Mouse (Mus musculus) heart, embryonic 16.5 days (tissue): ENCODE data around the gene Katnb1. TPM values are rescaled to one million over a fixed set of nuclear protein-coding genes. Genes with fewer than 3 reads are reported as not detected.
A peak's percentile ranks its signal among the peaks of the same experiment; 100 is the strongest.

Source experiments
- ATAC-seq: fragments of 200-750 bp; cut with Nextera tagmentation; replicated peaks from 2 replicates; pipeline ENCODE4 v1.8.0; 2017; ENCODE audit warnings: moderate number of reproducible peaks; ENCODE audit not compliant: insufficient read depth, low FRiP score; ENCODE audit errors: extremely low read depth
- H3K27ac ChIP-seq: fragments of 300-500 bp; sonication (generic); 2 replicates; pipeline ENCODE4 v1.5.1; 2014; ENCODE audit warnings: mild to moderate bottlenecking, low read length, control low read depth, moderate library complexity
- H3K27me3 ChIP-seq: fragments of 300-500 bp; sonication (generic); 2 replicates; pipeline ENCODE4 v1.6.1; 2014; ENCODE audit warnings: low read length, mixed read lengths; ENCODE audit not compliant: control insufficient read depth, insufficient read depth
- H3K36me3 ChIP-seq: fragments of 300-500 bp; sonication (generic); 2 replicates; pipeline ENCODE4 v1.6.1; 2014; ENCODE audit not compliant: control insufficient read depth, insufficient read depth
- H3K4me1 ChIP-seq: fragments of 300-500 bp; sonication (generic); 2 replicates; pipeline ENCODE4 v1.6.1; 2014; ENCODE audit warnings: low read length, mixed read lengths; ENCODE audit not compliant: control insufficient read depth, insufficient read depth
- H3K4me2 ChIP-seq: fragments of 300-500 bp; sonication (generic); 2 replicates; pipeline ENCODE4 v1.6.1; 2014; ENCODE audit warnings: low read depth, mild to moderate bottlenecking, control low read depth, low read length
- H3K4me3 ChIP-seq: fragments of 300-500 bp; sonication (generic); 2 replicates; pipeline ENCODE4 v1.5.1; 2014; ENCODE audit warnings: mild to moderate bottlenecking, control low read depth, low read length
- H3K9ac ChIP-seq: fragments of 300-500 bp; sonication (generic); 2 replicates; pipeline ENCODE4 v1.6.1; 2014; ENCODE audit warnings: low read length, control low read depth
- H3K9me3 ChIP-seq: fragments of 300-500 bp; sonication (generic); replicated peaks from 2 replicates; pipeline ENCODE4 v1.6.1; 2016; ENCODE audit warnings: low read length; ENCODE audit not compliant: control insufficient read depth
- WGBS: fragments of 180-500 bp; shearing (Covaris S2); extraction: QIAGEN DNeasy Blood & Tissue Kit; methylation state at CpG from one replicate; pipeline ENCODE4 v1.1.7; 2014; 5-methylcytosine and 5-hydroxymethylcytosine counted together
- polyA plus RNA-seq: library from polyadenylated mRNA; unstranded; fragments of >200 nt; fragmentation: Nextera tagmentation; extraction: Ambion mirVana; gene quantifications from 2 replicates; pipeline ENCODE4 v1.2.1, GENCODE M21; 2015

Katnb1 gene
- polyA plus RNA-seq, 1 experiment from 2014 or later, result 19.1 TPM

DNA sequence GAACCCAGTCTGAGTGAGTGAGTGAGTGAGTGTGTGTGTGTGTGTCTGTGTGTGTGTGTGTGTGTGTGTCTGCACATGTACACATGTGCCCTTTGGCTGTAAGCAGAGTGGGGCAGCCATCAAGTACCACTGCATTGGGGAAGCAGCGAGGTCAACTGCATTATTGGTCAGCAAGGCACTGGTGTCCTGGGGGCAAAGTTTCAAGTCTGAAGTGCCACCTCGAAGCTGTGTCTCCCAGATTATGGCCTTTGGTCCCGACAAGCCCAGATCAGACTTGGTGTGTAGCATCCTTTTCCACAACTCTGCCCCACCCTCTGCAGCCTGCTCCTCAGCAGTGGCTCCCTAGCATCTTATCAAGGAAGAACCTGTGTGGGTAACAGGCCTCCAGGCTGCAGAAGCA, 31.6 kb downstream of the Katnb1 start:
- Histone ChIP-seq H3K36me3 (peaks cover 6% of the 10 kb centered on the region; the same call in 1 of the 2 replicates), H3K9ac (no peak overlapping the region), H3K4me1 (no peaks in the 10 kb centered on the region), H3K4me2 (no peak overlapping the region), H3K27me3 (no peaks in the 10 kb centered on the region), H3K4me3 (no peak overlapping the region), H3K9me3 (no peaks in the 10 kb centered on the region), H3K27ac (no peak overlapping the region)
- 85% methylated on average over 3 of the region's 3 CpGs for WGBS
- no peak for ATAC-seq

GRCm38 (mm10) chr8:95113108-95113507, 32.1 kb downstream of the Katnb1 start:
- H3K9ac ChIP-seq, result no peak overlapping the region
- H3K36me3 ChIP-seq, result 0 out of 2 replicates have a peak, but pooled peaks cover 4% of the 10 kb centered on the region
- no peaks in the 10 kb centered on the region for H3K27me3 ChIP-seq
- H3K4me1 ChIP-seq, result no peaks in the 10 kb centered on the region
- no peak for ATAC-seq
- no peaks in the 10 kb centered on the region for H3K9me3 ChIP-seq
- H3K27ac ChIP-seq, result no peak overlapping the region
- H3K4me2 ChIP-seq, result no peak overlapping the region
- no peak overlapping the region for H3K4me3 ChIP-seq
- 79% methylated on average over 4 of the region's 4 CpGs for WGBS

DNA sequence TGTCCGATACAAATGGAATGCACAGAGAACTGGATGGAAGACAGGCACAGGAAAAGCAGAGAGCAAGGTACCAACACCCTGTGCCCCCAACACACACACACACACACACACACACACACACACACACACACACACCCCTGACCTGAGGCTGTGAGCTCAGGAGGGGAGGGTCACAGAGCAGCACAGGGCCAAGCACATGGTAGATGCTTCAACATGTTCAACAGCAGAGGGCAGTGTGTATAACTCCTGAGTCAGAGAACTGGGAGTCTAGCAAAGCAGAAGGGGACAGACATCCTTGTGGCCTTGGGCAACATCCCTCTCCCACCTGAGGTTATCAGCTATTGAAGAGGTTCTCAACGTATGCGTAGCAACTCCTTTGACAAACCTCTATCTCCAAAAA, 32.8 kb downstream of the Katnb1 start:
- Histone ChIP-seq H3K4me1 (no peaks in the 10 kb centered on the region), H3K4me3 (no peak overlapping the region), H3K4me2 (no peak overlapping the region), H3K9me3 (no peaks in the 10 kb centered on the region), H3K27ac (no peak overlapping the region), H3K36me3 (no peaks in the 10 kb centered on the region), H3K9ac (no peak overlapping the region), H3K27me3 (no peaks in the 10 kb centered on the region)
- peak; percentile 67; the same call in 1 of the 2 replicates for ATAC-seq
- WGBS, result 66% methylated on average over 3 of the region's 3 CpGs

DNA sequence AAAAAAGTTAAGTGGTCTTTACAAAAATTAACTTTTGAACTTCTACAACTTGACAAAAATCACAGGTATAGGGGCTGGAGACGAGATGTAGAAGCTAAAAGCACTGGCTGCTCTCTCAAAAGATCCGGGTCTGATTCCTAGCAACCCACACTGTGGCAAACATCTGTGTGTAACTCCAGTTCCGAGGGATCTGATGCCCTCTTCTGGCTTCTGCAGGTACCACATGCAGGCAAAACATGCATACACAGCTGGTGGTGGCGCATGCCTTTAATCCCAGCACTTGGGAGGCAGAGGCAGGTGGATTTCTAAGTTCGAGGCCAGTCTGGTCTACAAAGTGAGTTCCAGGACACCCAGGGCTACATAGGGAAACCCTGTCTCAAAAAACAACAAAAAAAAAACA, 42.5 kb downstream of the Katnb1 start:
- Histone ChIP-seq H3K36me3 (0 out of 2 replicates have a peak, but pooled peaks cover 12% of the 10 kb centered on the region), H3K4me1 (no peaks in the 10 kb centered on the region), H3K4me2 (no peak overlapping the region), H3K4me3 (no peak overlapping the region), H3K27ac (no peak overlapping the region), H3K27me3 (no peaks in the 10 kb centered on the region), H3K9ac (no peak overlapping the region), H3K9me3 (no peaks in the 10 kb centered on the region)
- no peak for ATAC-seq
- 88% methylated on average over 5 of the region's 5 CpGs for WGBS

- Histone ChIP-seq H3K9me3 (no peaks in the 10 kb centered on the region), H3K4me2 (no peak overlapping the region), H3K4me3 (no peak overlapping the region), H3K27ac (no peak overlapping the region), H3K9ac (no peak overlapping the region), H3K36me3 (0 out of 2 replicates have a peak, but pooled peaks cover 12% of the 10 kb centered on the region), H3K4me1 (no peaks in the 10 kb centered on the region), H3K27me3 (no peaks in the 10 kb centered on the region)
- ATAC-seq, result no peak
- 88% methylated on average over 11 of the region's 11 CpGs for WGBS
Measured at GRCm38 (mm10) chr8:95126497-95126896, 45.5 kb downstream of the Katnb1 start.

DNA sequence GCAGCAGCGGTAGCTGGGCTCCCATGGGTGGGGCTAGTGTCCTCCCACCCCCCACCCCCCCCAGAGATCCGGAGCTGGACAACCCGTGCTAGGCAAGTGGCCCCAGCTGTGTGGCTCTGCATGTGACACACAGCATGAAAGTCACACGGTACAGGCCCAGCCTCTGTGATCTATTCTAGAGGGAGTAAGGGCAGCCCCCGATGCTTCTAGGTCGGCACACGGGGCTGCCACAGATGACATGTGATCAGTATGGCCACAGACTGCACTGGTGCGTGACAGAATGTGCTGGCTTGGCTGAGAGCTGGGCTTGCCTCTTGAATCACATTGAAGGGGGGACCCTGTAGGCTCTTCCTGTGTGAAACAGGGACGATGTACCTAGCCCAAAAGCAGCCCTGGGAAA, 46.7 kb downstream of the Katnb1 start:
- no peak overlapping the region for H3K4me2 ChIP-seq
- no peak for ATAC-seq
- peaks cover 13% of the 10 kb centered on the region; the same call in 1 of the 2 replicates for H3K36me3 ChIP-seq
- H3K4me3 ChIP-seq, result no peak overlapping the region
- no peak overlapping the region for H3K27ac ChIP-seq
- H3K9me3 ChIP-seq, result no peaks in the 10 kb centered on the region
- WGBS, result 70% methylated on average over 9 of the region's 9 CpGs
- no peaks in the 10 kb centered on the region for H3K27me3 ChIP-seq
- no peaks in the 10 kb centered on the region for H3K4me1 ChIP-seq
- no peak overlapping the region for H3K9ac ChIP-seq

DNA sequence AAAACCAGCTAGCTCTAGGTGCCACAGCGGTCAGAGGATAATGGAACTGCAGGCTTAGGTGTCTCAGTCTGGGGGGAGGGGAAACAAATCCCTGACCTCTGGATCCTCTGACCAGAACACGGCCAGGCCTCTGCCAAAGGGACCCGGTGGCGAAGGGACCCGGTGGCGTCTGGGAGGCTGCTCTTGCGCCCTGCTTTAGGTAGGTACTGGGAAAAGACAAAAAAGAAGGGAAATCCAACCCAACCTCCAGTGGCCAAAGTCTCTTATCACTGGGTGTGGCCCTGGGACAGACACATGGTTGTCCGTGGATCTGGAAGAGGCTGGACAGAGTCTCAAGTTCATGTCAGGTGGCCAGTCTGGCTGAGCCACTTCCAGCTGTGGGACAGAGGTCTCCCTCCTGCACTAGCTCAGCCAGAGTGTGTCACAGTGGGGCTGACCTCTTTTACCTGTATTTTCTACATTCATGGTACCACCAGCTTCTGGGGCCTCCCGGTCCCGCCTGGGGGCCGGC, 47.8 kb downstream of the Katnb1 start:
- peaks cover 18% of the 10 kb centered on the region for H3K36me3 ChIP-seq
- H3K9me3 ChIP-seq, result no peaks in the 10 kb centered on the region
- no peak overlapping the region for H3K9ac ChIP-seq
- no peak overlapping the region for H3K4me2 ChIP-seq
- H3K27ac ChIP-seq, result no peak overlapping the region
- no peak for ATAC-seq
- no peaks in the 10 kb centered on the region for H3K27me3 ChIP-seq
- no peaks in the 10 kb centered on the region for H3K4me1 ChIP-seq
- H3K4me3 ChIP-seq, result no peak overlapping the region
- whole genome bisulfite sequencing, result 86% methylated on average over 11 of the region's 11 CpGs

DNA sequence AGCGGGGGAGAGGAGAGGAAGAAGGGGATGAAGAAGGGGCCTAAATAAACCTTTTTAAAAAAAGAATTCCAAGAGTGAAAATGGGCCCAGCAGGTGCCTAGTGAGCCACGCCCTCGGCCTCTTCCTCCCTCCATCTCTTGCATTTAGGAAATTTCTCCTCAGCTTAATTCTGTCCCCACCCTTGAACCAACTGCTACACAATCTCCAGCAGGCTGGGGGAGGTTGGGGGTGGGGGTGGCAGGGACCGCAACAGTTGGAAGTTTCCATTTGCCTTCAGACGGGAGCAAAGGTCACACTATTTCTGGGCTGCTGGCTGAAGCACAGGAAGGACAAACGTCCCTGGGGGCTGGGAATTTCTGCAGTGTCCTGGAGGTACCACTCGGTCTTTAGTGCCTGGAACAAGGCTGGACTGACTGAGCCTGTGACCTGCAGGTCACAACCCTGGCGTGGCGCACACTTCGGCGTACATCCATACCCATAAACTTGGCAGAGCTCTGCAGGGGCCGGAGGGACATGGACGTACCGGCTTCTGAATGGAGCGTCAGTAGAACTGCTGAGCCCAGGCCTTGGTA, 50.1 kb downstream of the Katnb1 start:
- no peaks in the 10 kb centered on the region for H3K27me3 ChIP-seq
- no peak overlapping the region for H3K4me2 ChIP-seq
- no peak overlapping the region for H3K9ac ChIP-seq
- no peak overlapping the region for H3K4me3 ChIP-seq
- peaks cover 20% of the 10 kb centered on the region for H3K36me3 ChIP-seq
- no peaks in the 10 kb centered on the region for H3K9me3 ChIP-seq
- H3K4me1 ChIP-seq, result no peaks in the 10 kb centered on the region
- 66% methylated on average over 15 of the region's 15 CpGs for WGBS
- peak; percentile 57 for ATAC-seq
- no peak overlapping the region for H3K27ac ChIP-seq

DNA sequence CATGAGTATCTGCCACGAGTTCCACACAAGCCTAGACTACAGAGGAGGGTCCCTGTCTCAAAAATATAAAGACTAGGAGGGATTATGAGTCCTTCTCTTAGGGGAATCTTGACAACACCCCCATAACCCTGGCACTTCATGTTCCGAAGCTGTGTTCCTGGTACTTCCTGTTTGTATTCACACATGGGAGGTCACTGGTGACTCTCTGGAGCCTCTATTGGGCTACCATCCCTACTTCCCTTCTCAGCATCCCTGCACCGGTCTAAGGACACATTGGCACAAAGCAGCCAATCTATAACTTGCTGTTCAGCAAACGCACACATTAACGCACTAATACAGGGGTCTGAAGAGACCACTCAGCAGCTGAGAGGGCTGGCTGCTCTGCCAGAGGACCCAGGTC, 51.0 kb downstream of the Katnb1 start:
- no peaks in the 10 kb centered on the region for H3K27me3 ChIP-seq
- no peak overlapping the region for H3K4me2 ChIP-seq
- no peaks in the 10 kb centered on the region for H3K4me1 ChIP-seq
- H3K4me3 ChIP-seq, result no peak overlapping the region
- H3K9ac ChIP-seq, result no peak overlapping the region
- H3K36me3 ChIP-seq, result peaks cover 18% of the 10 kb centered on the region
- H3K27ac ChIP-seq, result no peak overlapping the region
- no peak for ATAC-seq
- H3K9me3 ChIP-seq, result no peaks in the 10 kb centered on the region
- 77% methylated on average over 5 of the region's 5 CpGs for WGBS
